Mouse (Mus musculus): Measurements from ENCODE around the gene St8sia4. TPM values are rescaled to one million over a fixed set of nuclear protein-coding genes. Genes with fewer than 3 reads are reported as not detected.

The St8sia4 gene
- polyA plus RNA-seq (2017; shearing (Covaris generic)): 45.2 TPM

GRCm38 (mm10) chr1:95667435-95668252 lies at the start of gene St8sia4:
St8sia4 (minus strand) TSS chr1:95667571.

